Mouse (Mus musculus): Measurements from ENCODE around the gene Olfr23.
"Not testable (repeated sequence)": the region's sequence is repeated elsewhere in the genome, so short reads cannot be mapped to it uniquely, and the experiment has no call there.

Gene Olfr23

GRCm38 (mm10) chr11:73936377-73936776 is at the start of gene Olfr23:
Olfr23 (plus strand) TSS chr11:73936677.
- DNase-seq (ENCODE audit: low spot score): no peak

DNA sequence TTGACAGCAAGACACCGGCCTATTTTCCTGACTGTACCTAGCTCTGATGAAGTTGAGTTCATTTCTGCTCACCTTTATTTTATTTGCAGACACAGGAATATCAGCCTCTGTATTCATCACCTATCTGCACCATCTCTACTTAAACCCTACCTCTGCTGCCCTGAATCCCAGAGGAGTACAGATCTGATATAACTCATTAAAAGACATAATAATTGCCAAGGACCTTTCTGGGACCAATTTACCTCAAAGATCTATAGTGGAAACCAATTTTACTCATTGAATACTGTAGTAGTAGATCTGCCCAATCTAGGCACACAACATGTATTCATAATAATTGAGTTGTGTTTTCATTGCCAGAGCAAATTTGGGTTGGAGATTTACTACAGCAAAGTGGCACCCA is 45.8 kb upstream of the Olfr23 start, which contains the start of gene Olfr394:
Gene Olfr394 (minus strand): TSS at position 101 of the 400 bp plus-strand sequence.
- no peak for DNase-seq (ENCODE audit: low spot score)

GRCm38 (mm10) chr11:73909199-73909598 is 27.3 kb upstream of the Olfr23 start, which contains the start of gene Olfr395:
Olfr395 (minus strand) TSS chr11:73909299.
- DNase-seq (ENCODE audit: low spot score): not testable (repeated sequence)

GRCm38 (mm10) chr11:73960517-73960916 is 24.0 kb downstream of the Olfr23 start, which contains the start of gene Olfr397:
Olfr397 (plus strand) TSS chr11:73960817.
- no peak for DNase-seq (ENCODE audit: low spot score)

GRCm38 (mm10) chr11:73990307-73990706 is 53.8 kb downstream of the Olfr23 start, which contains the start of gene Olfr398:
Olfr398 (minus strand) TSS chr11:73990407.
- DNase-seq (ENCODE audit: low spot score): no peak
